Mouse (Mus musculus): ENCODE measurements at regions not wholly inside any gene's neighbourhood (a gene's known extent, or its start where the extent isn't known, plus 50 kb on each side); places are given as distances from the start of the nearest gene placed in this dataset.

DNA sequence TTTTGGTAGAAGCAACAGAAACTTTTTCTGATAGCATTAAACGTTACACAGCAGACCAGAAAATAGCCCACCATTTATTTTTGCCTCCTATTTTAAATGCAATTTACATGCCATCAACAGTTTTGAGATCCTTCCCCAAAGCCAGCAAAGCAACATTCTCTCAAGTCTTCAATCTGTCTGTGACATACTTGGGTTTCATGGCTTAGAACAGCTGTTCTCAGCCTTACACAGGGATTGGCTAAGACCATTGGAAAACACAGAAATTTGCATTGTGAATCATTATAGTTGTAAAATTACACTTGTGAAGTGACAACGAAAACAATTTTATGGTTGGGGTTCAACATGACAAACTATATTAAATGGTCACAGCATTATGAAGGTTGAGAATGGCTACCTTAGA, 268.8 kb upstream of the Marcks start:
- TF ChIP-seq EP300 (IDR thresholded peaks at IDR 0.05) (no peak), CTCF (IDR thresholded peaks at IDR 0.05) (no peak)
